Mouse (Mus musculus) megakaryocyte-erythroid progenitor cell, adult 5-6 weeks (primary cell): ENCODE data around the gene Sparcl1. TPM values are rescaled to one million over a fixed set of nuclear protein-coding genes. Genes with fewer than 3 reads are reported as not detected.

Experiments
- ATAC-seq: replicated peaks from 2 replicates; pipeline ENCODE4 v1.8.0; 2016; ENCODE audit warnings: mild to moderate bottlenecking, inconsistent platforms; ENCODE audit not compliant: severe bottlenecking, poor library complexity, low FRiP score, low TSS enrichment
- total RNA-seq, 2 experiments: library from RNA; stranded (forward) in 1 of 2; stranded (reverse) in 1 of 2; fragments of 200-1000, 215-1000 nt in 1 of 2; fragments of >200 nt in 1 of 2; fragmentation: Nextera tagmentation in 1 of 2; gene quantifications; 2 replicates each; pipeline ENCODE4 v1.2.3; 2014 to 2017

The Sparcl1 gene
- total RNA-seq (2014; fragmentation: Nextera tagmentation) (not detected in 2 replicates), total RNA-seq (2017) (not detected in 2 replicates)

GRCm38 (mm10) chr5:104113491-104114172 lies at the start of gene Sparcl1:
Sparcl1 (minus strand) TSS chr5:104113733.
- ATAC-seq, result no peak

- no peak for ATAC-seq
These were observed 47.9 kb upstream of the Sparcl1 start for GRCm38 (mm10) chr5:104161390-104161789.

GRCm38 (mm10) chr5:104160581-104160980 lies 47.0 kb upstream of the Sparcl1 start:
- no peak for ATAC-seq

- no peak for ATAC-seq
These were observed 45.0 kb upstream of the Sparcl1 start for GRCm38 (mm10) chr5:104158332-104159052.

GRCm38 (mm10) chr5:104157701-104158100 lies 44.2 kb upstream of the Sparcl1 start:
- ATAC-seq, result no peak

- ATAC-seq, result no peak
These were observed 36.7 kb upstream of the Sparcl1 start for GRCm38 (mm10) chr5:104150196-104150595.

- no peak for ATAC-seq
These were observed 35.8 kb upstream of the Sparcl1 start for GRCm38 (mm10) chr5:104149349-104149748.

GRCm38 (mm10) chr5:104144057-104144456 lies 30.5 kb upstream of the Sparcl1 start:
- no peak for ATAC-seq

GRCm38 (mm10) chr5:104141067-104141466 lies 27.5 kb upstream of the Sparcl1 start:
- no peak for ATAC-seq

- no peak for ATAC-seq
These were observed 24.5 kb upstream of the Sparcl1 start for GRCm38 (mm10) chr5:104137920-104138541.

- no peak for ATAC-seq
These were observed 20.2 kb upstream of the Sparcl1 start for GRCm38 (mm10) chr5:104133752-104134151.

GRCm38 (mm10) chr5:104131544-104131943 lies 18.0 kb upstream of the Sparcl1 start:
- ATAC-seq, result peak; percentile 57; the same call in 1 of the 2 replicates

- ATAC-seq, result no peak
These were observed 17.4 kb upstream of the Sparcl1 start for GRCm38 (mm10) chr5:104130891-104131290.

GRCm38 (mm10) chr5:104128281-104129031 lies 14.9 kb upstream of the Sparcl1 start:
- ATAC-seq, result no peak

- ATAC-seq, result no peak
These were observed 13.8 kb upstream of the Sparcl1 start for GRCm38 (mm10) chr5:104127351-104127750.

GRCm38 (mm10) chr5:104126561-104127320 lies 13.2 kb upstream of the Sparcl1 start:
- ATAC-seq, result no peak

- no peak for ATAC-seq
These were observed 10.6 kb upstream of the Sparcl1 start for GRCm38 (mm10) chr5:104124016-104124658.

- ATAC-seq, result no peak
These were observed 2.4 kb upstream of the Sparcl1 start for GRCm38 (mm10) chr5:104115890-104116289.

- ATAC-seq, result no peak
These were observed 1.6 kb upstream of the Sparcl1 start for GRCm38 (mm10) chr5:104115118-104115517.
